Mouse (Mus musculus) liver, embryonic 14.5 days (tissue): ENCODE results near the gene Pcdh10.

Experiments
- CTCF ChIP-seq: IDR thresholded peaks from 2 replicates; pipeline ENCODE4 v1.5.1; 2016; ENCODE audit warnings: antibody characterized with exemption, low read depth, control low read depth
- EP300 ChIP-seq: IDR thresholded peaks from 2 replicates; pipeline ENCODE4 v1.6.1; 2016; ENCODE audit warnings: antibody characterized with exemption, low read depth

DNA sequence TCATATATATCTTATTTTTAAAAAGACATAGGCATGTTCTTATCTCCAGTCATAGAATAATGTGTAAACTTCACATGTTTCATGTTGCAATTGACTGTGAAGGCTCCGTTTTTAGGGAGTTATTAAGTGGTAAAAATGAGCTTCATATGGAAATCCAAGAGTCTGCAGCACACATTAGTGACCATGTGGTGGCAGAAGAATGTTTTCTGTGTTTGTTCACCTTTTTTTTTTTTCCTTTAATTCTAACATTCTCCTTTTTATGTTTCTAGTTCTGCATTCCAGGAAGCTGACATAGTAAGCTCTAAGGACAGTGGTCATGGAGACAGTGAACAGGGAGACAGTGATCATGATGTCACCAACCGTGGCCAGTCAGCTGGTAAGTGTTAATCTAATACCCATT lies 5.6 kb downstream of the Pcdh10 start:
- TF ChIP-seq EP300 (no peak), CTCF (no peak)
